Mouse (Mus musculus) stomach, embryonic 15.5 days (tissue): Measurements from ENCODE around the gene Chmp5. TPM values are rescaled to one million over a fixed set of nuclear protein-coding genes. Genes with fewer than 3 reads are reported as not detected.
A peak's percentile ranks its signal among the peaks of the same experiment; 100 is the strongest.

ENCODE experiments used
- ATAC-seq: fragments of 200-750 bp; cut with Nextera tagmentation; 2 replicates; pipeline ENCODE4 v1.8.0; 2017; ENCODE audit warnings: low read depth, moderate number of reproducible peaks, moderate TSS enrichment; ENCODE audit not compliant: insufficient read depth, low FRiP score
- H3K27ac ChIP-seq: fragments of 300-500 bp; sonication (generic); 2 replicates; pipeline ENCODE4 v1.5.1; 2015; ENCODE audit warnings: mild to moderate bottlenecking, inconsistent platforms
- H3K27me3 ChIP-seq: fragments of 300-500 bp; sonication (generic); replicated peaks from 2 replicates; pipeline ENCODE4 v1.6.1; 2015; ENCODE audit warnings: inconsistent platforms
- H3K36me3 ChIP-seq: fragments of 300-500 bp; sonication (generic); 2 replicates; pipeline ENCODE4 v1.6.1; 2015; ENCODE audit warnings: inconsistent platforms
- H3K4me1 ChIP-seq: fragments of 300-500 bp; sonication (generic); 2 replicates; pipeline ENCODE4 v1.6.1; 2015; ENCODE audit warnings: inconsistent platforms
- H3K4me2 ChIP-seq: fragments of 300-500 bp; sonication (generic); 2 replicates; pipeline ENCODE4 v1.6.1; 2015; ENCODE audit warnings: mild to moderate bottlenecking, inconsistent platforms
- H3K4me3 ChIP-seq: fragments of 300-500 bp; sonication (generic); replicated peaks from 2 replicates; pipeline ENCODE4 v1.5.1; 2015; ENCODE audit warnings: inconsistent platforms
- H3K9ac ChIP-seq: fragments of 300-500 bp; sonication (generic); 2 replicates; pipeline ENCODE4 v1.6.1; 2015; ENCODE audit warnings: inconsistent platforms
- H3K9me3 ChIP-seq: fragments of 300-500 bp; sonication (generic); 2 replicates; pipeline ENCODE4 v1.6.1; 2016; ENCODE audit warnings: inconsistent platforms
- WGBS: fragments of 180-500 bp; shearing (Covaris S2); methylation state at CpG from one replicate; pipeline ENCODE4 v1.1.7; 2015; 5-methylcytosine and 5-hydroxymethylcytosine counted together
- polyA plus RNA-seq: library from polyadenylated mRNA; unstranded; fragments of >200 nt; fragmentation: Nextera tagmentation; extraction: Ambion mirVana; gene quantifications from 2 replicates; pipeline ENCODE4 v1.2.1, GENCODE M21; 2015

Gene Chmp5
- polyA plus RNA-seq, 1 experiment from 2014 or later: 108 TPM

DNA sequence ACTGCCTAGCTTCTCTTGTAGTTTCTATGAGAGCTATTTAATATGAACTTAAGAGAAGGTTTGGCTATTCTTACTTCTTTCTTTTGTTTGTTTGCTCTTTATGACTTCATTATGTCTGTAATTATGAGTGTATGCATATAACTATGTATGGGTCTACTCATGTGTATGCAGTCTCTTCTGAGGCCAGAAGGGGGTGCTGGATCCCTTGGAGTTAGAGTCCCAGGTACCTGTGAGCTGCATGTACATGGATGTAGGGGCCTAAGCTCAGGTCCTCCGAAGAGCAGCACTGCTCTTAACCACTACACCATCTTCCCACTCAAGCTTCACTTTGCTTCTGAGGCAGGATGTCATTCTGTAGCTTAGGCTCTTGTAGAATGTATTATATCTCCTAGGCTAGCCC is 5.3 kb downstream of the Chmp5 start:
- H3K27me3 ChIP-seq: no peaks in the 10 kb centered on the region
- peaks cover 42% of the 10 kb centered on the region for H3K36me3 ChIP-seq
- no peak overlapping the region for H3K4me2 ChIP-seq
- ATAC-seq: no peak
- no peaks in the 10 kb centered on the region for H3K9me3 ChIP-seq
- H3K4me1 ChIP-seq: peaks cover 7% of the 10 kb centered on the region
- no peak overlapping the region for H3K4me3 ChIP-seq
- no peak overlapping the region for H3K9ac ChIP-seq
- no peak overlapping the region for H3K27ac ChIP-seq
- 85% methylated on average over 1 of the region's 1 CpGs for WGBS

DNA sequence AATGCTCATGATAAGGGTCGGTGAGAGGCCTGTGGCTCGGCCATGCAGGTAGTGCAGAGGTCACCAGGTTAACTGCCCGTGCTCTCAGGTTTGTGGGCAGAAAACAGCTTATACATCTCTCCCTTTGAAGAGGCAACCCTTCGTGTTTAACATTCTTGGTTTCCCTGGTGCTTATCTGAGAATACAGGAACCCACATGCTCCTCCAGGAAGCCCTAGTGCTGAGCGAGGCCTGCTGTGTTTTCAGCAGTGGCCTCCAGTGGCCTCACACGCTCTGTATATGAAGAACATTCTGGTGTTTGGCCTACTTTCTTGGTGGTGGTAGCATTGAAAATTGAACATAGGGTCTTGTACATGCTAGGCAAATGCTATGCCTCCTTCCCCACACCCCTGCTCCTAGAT is 7.7 kb downstream of the Chmp5 start:
- H3K4me2 ChIP-seq: no peak overlapping the region
- no peaks in the 10 kb centered on the region for H3K27me3 ChIP-seq
- H3K9ac ChIP-seq: no peak overlapping the region
- 71% methylated on average over 6 of the region's 6 CpGs for WGBS
- H3K9me3 ChIP-seq: no peaks in the 10 kb centered on the region
- no peak overlapping the region for H3K27ac ChIP-seq
- H3K4me1 ChIP-seq: no peaks in the 10 kb centered on the region
- peaks cover 61% of the 10 kb centered on the region for H3K36me3 ChIP-seq
- no peak for ATAC-seq
- H3K4me3 ChIP-seq: no peak overlapping the region

DNA sequence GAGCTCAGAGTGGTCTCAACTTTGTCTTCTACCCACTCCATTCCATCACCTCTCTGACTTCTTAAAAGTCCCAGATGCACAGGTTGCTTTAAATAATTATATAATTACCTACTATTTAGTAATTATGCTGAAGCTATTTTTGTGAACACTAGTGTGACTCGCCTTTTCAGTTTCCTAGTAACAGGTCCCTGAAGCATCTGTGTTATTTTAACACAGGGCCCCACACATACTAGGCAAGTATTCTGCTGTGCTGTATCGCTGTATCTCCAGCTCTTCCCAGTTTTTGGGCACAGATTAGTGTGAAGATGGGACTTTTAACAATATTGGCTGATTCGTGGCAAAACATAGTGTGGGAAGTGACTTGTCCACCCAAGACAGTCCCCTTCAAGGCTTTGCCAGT is 15.3 kb downstream of the Chmp5 start:
- Histone ChIP-seq H3K27ac (no peak overlapping the region), H3K4me2 (no peak overlapping the region), H3K36me3 (peaks cover 51% of the 10 kb centered on the region), H3K4me1 (no peaks in the 10 kb centered on the region), H3K4me3 (no peak overlapping the region), H3K9me3 (no peaks in the 10 kb centered on the region), H3K27me3 (no peaks in the 10 kb centered on the region), H3K9ac (no peak overlapping the region)
- 86% methylated on average over 3 of the region's 3 CpGs for whole genome bisulfite sequencing
- ATAC-seq: no peak

DNA sequence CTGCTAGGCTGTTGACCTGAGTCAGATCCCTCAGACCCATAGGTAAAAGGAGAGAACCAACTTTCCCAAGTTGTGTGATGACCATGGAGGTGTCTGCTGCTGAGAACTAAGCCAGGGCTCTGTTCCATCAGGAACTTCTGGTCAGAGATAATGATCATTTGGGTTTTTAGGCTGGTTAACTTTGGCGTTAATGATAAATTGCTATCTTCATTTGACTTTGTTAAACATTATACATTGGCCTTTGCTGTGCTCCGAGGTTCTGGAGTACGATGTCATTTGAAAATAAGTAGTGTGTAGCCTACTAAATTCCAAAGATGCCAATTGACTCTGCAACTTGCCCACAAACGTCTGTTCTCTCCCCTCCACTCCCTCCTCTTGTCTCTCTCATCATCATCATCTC is 21.0 kb downstream of the Chmp5 start:
- peaks cover 20% of the 10 kb centered on the region; the same call in 1 of the 2 replicates for H3K36me3 ChIP-seq
- WGBS: 61% methylated on average over 4 of the region's 4 CpGs
- peaks cover 11% of the 10 kb centered on the region for H3K4me1 ChIP-seq
- no peak overlapping the region for H3K27ac ChIP-seq
- H3K4me2 ChIP-seq: no peak overlapping the region
- no peak for ATAC-seq
- no peak overlapping the region for H3K4me3 ChIP-seq
- H3K9ac ChIP-seq: no peak overlapping the region
- no peaks in the 10 kb centered on the region for H3K27me3 ChIP-seq
- no peaks in the 10 kb centered on the region for H3K9me3 ChIP-seq

DNA sequence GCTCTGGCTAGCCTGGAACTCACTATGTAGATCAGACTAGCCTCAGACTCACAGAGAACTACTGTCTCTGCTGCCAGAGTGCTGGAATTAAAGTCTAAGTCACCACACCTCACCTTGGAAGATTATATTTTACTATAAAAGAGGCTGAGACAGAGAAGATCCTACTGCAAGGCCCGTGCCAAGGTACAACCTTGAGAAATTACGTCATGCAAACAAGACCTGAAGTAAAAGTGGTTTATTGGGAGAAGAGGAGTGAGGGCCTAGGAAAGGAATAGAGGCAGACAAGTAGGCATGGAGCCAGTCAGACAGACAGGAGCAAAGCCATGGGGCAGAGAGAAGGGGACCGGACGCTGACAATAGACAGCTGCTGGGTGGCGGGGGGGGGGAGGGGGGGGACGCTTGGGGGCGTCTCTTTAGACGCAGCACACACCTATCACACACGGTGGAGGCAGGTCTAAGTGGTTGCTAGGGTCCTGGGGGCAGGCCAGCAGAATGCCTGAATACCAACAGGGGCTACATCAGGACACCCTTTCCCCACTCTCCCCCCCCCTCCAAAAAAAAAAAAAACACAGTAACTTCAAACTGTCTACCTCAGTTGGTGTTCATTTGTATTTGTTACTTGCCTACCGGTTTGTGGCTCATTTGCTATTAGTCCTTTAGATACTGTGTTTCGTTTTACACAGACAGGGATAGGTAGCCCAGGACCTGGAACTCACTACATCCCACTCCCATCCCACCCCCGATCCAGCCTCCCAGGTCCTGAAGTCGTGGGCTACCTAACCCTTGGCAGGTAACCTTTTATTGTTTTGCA is 21.8 kb downstream of the Chmp5 start:
- ATAC-seq: no peak
- H3K4me1 ChIP-seq: peaks cover 11% of the 10 kb centered on the region
- H3K4me2 ChIP-seq: peak overlapping the region; percentile 69
- H3K36me3 ChIP-seq: peaks cover 17% of the 10 kb centered on the region; the same call in 1 of the 2 replicates
- H3K9me3 ChIP-seq: no peaks in the 10 kb centered on the region
- peak overlapping the region; percentile 64; the same call in 1 of the 2 replicates for H3K9ac ChIP-seq
- 11% methylated on average over 11 of the region's 13 CpGs for WGBS
- peak overlapping the region; percentile 95 for H3K27ac ChIP-seq
- H3K4me3 ChIP-seq: peak overlapping the region; percentile 94
- no peaks in the 10 kb centered on the region for H3K27me3 ChIP-seq

DNA sequence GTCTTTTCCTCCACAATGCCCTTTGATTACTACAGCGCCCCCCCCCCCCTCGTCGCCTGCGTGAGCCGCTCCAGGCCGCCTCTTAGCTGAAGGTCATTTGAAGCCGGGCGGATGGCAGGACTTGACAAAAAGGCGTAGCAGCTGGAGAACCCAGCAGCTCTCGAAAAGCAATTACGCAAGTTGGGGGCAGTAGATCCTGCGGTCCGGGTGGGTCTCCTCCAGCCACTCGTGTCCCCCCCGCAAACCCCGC is 22.3 kb downstream of the Chmp5 start:
- peak; percentile 52; the same call in 1 of the 2 replicates for ATAC-seq
- peaks cover 17% of the 10 kb centered on the region; the same call in 1 of the 2 replicates for H3K36me3 ChIP-seq
- H3K4me2 ChIP-seq: peak overlapping the region; percentile 69
- H3K4me1 ChIP-seq: peaks cover 11% of the 10 kb centered on the region
- H3K9me3 ChIP-seq: no peaks in the 10 kb centered on the region
- H3K9ac ChIP-seq: peak overlapping the region; percentile 64; the same call in 1 of the 2 replicates
- H3K27me3 ChIP-seq: no peaks in the 10 kb centered on the region
- peak overlapping the region; percentile 95 for H3K27ac ChIP-seq
- H3K4me3 ChIP-seq: peak overlapping the region; percentile 94
- under 1% methylated on average over 16 of the region's 16 CpGs for WGBS

DNA sequence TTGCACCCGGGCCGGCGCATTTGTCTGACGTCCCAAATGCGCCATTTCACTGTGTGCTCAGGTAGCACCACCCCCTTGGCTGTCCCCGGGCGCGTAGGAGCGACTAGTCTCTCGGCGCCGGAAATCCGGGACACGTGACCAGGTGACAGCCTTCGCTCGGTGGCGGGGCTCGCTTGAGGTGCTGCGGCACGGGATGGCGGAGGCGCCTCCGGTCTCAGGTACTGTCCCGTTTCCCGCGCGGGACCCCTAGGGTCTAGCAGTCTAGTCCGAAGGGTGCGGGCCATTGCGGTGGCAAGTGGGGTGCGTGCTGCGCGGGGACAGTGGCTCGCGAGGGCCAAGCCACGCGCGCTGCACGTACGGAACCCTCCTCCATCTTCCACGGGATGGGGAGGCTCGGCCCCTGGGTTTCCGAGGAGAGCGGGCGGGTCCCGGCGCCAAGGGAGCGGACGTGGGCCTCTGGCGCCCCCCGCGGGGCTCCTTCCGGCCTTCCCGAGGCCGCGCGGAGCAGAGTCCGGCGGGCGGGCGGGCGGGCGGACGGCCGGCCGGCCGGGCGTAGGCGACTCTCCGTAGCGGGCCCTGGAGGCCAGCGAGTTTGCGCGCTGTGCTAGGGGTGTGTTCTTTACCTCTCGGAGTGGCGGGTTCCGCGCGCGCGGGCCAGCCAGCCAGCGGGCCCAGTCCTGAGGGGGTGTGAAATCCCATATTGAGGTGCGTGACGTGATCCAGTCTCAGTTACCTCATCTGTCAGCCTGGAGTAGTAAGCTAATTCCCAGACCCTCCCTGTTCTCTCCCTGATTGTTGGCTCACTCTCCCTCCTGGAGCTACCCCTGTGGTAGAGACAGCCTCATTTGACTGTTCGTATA is 22.9 kb downstream of the Chmp5 start, which contains the start of gene Nfx1:
TSS of gene Nfx1 (plus strand) at position 65 of the 860 bp plus-strand sequence.
- H3K4me1 ChIP-seq: peaks cover 11% of the 10 kb centered on the region
- WGBS: under 1% methylated on average over 85 of the region's 85 CpGs
- H3K27me3 ChIP-seq: no peaks in the 10 kb centered on the region
- peaks cover 12% of the 10 kb centered on the region; the same call in 1 of the 2 replicates for H3K36me3 ChIP-seq
- peak within 1 kb of the TSS; percentile 64 for H3K9ac ChIP-seq
- H3K9me3 ChIP-seq: no peaks in the 10 kb centered on the region
- peak within 1 kb of the TSS; percentile 69 for H3K4me2 ChIP-seq
- peak within 1 kb of the TSS; percentile 95 for H3K27ac ChIP-seq
- peak within 1 kb of the TSS; percentile 94 for H3K4me3 ChIP-seq
- ATAC-seq: peak; percentile 94

DNA sequence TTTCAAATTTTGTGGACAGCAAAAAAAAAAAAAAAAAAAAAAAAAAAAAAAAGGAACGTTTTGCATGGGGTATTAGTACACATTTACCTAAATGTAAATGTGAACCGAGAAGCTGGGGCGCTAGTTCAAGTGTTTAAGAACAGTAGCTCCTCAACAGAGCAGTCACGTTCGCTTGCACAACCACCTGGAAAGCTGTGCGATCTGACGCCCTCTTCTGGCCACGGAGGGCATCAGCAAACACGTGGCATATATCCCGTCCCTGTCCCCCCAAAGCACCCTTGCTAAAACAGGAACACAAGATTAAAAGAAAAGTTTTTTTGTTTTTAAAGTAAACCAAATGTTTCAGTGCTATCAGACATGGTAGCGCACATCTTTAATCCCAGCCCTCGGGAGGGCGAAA is 23.5 kb downstream of the Chmp5 start:
- no peak for ATAC-seq
- H3K27ac ChIP-seq: peak overlapping the region; percentile 95; the same call in 1 of the 2 replicates
- peak overlapping the region; percentile 69 for H3K4me2 ChIP-seq
- H3K4me3 ChIP-seq: peak overlapping the region; percentile 94
- no peaks in the 10 kb centered on the region for H3K9me3 ChIP-seq
- no peaks in the 10 kb centered on the region for H3K27me3 ChIP-seq
- peak overlapping the region; percentile 57; the same call in 1 of the 2 replicates for H3K9ac ChIP-seq
- 24% methylated on average over 13 of the region's 13 CpGs for WGBS
- H3K4me1 ChIP-seq: peaks cover 11% of the 10 kb centered on the region
- peaks cover 13% of the 10 kb centered on the region; the same call in 1 of the 2 replicates for H3K36me3 ChIP-seq

DNA sequence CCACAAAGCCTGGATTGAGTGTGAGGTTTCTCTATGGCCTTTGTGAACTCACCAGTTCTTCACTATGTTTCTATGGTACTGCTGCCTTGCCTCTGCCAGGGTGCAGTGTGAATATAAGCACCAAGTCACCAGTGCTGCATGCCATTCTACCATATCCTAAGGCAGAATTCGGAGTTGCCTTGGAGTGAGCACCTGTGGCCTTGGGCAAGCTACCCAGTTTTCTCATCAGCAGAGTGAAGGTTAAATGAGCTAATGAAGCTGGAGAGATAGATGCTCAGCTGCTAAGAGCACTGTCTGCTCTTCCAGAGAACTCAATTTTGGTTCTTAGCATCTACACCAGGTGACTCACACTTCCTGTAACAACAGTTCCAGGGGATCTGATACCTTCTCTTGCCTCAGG is 25.8 kb downstream of the Chmp5 start:
- H3K9me3 ChIP-seq: no peaks in the 10 kb centered on the region
- H3K27ac ChIP-seq: no peak overlapping the region
- no peak overlapping the region for H3K4me2 ChIP-seq
- no peak overlapping the region for H3K9ac ChIP-seq
- 93% methylated on average over 1 of the region's 1 CpGs for WGBS
- ATAC-seq: no peak
- H3K36me3 ChIP-seq: peaks cover 19% of the 10 kb centered on the region; the same call in 1 of the 2 replicates
- H3K4me1 ChIP-seq: peaks cover 11% of the 10 kb centered on the region
- no peak overlapping the region for H3K4me3 ChIP-seq
- no peaks in the 10 kb centered on the region for H3K27me3 ChIP-seq

DNA sequence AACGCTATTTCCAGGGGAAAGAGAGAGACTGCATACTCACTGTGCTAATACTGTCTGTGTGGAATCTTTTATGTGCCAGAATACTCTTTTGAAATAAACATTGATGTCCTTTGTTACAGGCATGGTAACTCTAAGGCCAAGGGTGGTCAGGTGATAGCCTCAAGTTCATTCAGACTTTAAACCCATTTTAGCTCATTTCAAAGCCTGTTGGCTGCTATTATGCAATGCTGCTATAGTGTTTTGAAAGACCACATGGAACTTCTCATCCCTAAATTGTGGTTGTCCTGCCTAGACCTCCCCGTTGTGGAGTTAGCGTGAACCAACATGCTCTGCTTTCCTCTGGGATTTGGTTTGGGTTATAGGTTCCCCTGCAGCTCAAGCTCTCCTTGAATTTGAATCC is 27.5 kb downstream of the Chmp5 start:
- peaks cover 27% of the 10 kb centered on the region; the same call in 1 of the 2 replicates for H3K36me3 ChIP-seq
- H3K9ac ChIP-seq: no peak overlapping the region
- H3K9me3 ChIP-seq: no peaks in the 10 kb centered on the region
- no peaks in the 10 kb centered on the region for H3K27me3 ChIP-seq
- 89% methylated on average over 3 of the region's 3 CpGs for WGBS
- H3K4me2 ChIP-seq: no peak overlapping the region
- no peak overlapping the region for H3K4me3 ChIP-seq
- peaks cover 9% of the 10 kb centered on the region for H3K4me1 ChIP-seq
- ATAC-seq: no peak
- H3K27ac ChIP-seq: no peak overlapping the region

DNA sequence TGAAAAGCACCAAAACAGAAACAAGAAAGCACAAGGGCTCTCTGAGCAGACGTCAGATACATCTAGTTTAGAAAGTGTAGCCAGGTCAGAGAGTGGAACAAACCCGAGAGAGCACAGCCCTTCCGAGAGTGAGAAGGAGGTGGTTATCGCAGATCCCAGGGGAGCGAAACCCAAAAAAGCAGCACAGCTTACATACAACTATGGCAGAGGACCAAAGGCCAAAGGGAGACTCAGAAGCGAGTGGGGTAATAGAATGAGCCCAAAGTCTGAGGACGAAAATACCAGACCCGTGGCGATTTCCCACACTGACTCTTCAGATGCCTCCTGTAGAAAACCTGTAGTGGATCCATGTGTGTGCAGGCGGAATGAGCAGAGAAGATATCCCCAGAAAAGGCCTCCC is 28.4 kb downstream of the Chmp5 start:
- no peak overlapping the region for H3K9ac ChIP-seq
- no peak overlapping the region for H3K4me3 ChIP-seq
- H3K27me3 ChIP-seq: no peaks in the 10 kb centered on the region
- no peak overlapping the region for H3K4me2 ChIP-seq
- no peak for ATAC-seq
- peaks cover 9% of the 10 kb centered on the region for H3K4me1 ChIP-seq
- no peak overlapping the region for H3K27ac ChIP-seq
- no peaks in the 10 kb centered on the region for H3K9me3 ChIP-seq
- H3K36me3 ChIP-seq: peaks cover 27% of the 10 kb centered on the region; the same call in 1 of the 2 replicates
- WGBS: 89% methylated on average over 10 of the region's 10 CpGs

DNA sequence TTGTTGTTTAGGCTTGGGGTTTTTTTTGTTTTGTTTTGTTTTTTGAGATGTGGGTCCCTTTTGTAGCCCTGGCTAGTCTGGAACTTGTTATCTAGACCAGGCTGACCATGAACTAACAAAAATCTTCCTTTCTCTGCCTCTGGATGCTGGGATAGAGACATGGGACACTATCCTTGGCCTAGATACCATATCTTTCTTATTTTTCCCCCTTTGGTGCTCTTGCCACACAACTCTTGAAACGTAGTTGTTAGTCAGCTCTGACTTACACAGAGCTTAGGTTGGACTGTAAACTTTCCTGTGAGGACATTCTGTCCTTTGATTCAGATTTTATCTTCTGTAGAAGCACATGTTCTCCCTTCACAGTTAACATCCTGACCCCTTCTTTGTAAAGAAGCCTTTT is 31.2 kb downstream of the Chmp5 start:
- Histone ChIP-seq H3K4me1 (no peaks in the 10 kb centered on the region), H3K4me2 (no peak overlapping the region), H3K9ac (no peak overlapping the region), H3K4me3 (no peak overlapping the region), H3K9me3 (no peaks in the 10 kb centered on the region), H3K36me3 (peaks cover 29% of the 10 kb centered on the region; the same call in 1 of the 2 replicates), H3K27ac (no peak overlapping the region), H3K27me3 (no peaks in the 10 kb centered on the region)
- ATAC-seq: no peak
- WGBS: 92% methylated on average over 1 of the region's 1 CpGs
